Comparison of ENCODE assay signal across 11 mouse cellular contexts in genomic region chrX:160116074-160116473, GRCm38 (mm10). TPM values are rescaled to one million over a fixed set of nuclear protein-coding genes. Genes with fewer than 3 reads are reported as not detected.
DNase-seq lines count a peak whose midpoint lies in the region; ATAC-seq lines count a peak whose summit lies in the region.
"Had no signal": no experiment of that assay in that cellular context is flagged by ENCODE, and none has a peak within 500 bp of the region (broad histone marks: within the 10 kb centered on the region; RNA-seq: fewer than 3 reads in every experiment).

No protein-coding gene starts in this region.

- 0 out of 2 replicates have a peak, but pooled peaks have one; percentile 4 for ATAC-seq in liver, embryonic 12.5 days
- no peak for ATAC-seq in liver, embryonic 11.5 days (replicated peaks; ENCODE audit: low FRiP score)
- ATAC-seq in granulocyte monocyte progenitor cell, adult 5-6 weeks (replicated peaks; ENCODE audit: poor library complexity, severe bottlenecking) = peak; percentile 85
- no peak for ATAC-seq in CD4-positive, CD25-positive, alpha-beta regulatory T cell, adult 4 months

- no peak overlapping the region for H3K9ac ChIP-seq in liver, embryonic 12.5 days
- H3K9ac ChIP-seq in liver, embryonic 11.5 days (ENCODE audit: low read depth, low read length) = no peak overlapping the region

- no peak for DNase-seq in liver, embryonic 11.5 days (ENCODE audit: low spot score)
- peak; percentile 55 for DNase-seq in A20 (ENCODE audit: low read depth, low spot score)
- peak; percentile 26 to 34 for DNase-seq in monocyte, adult 2 months (ENCODE audit: low read depth in 1 of 2, low spot score in 2 of 2)
- DNase-seq in Muller cell, postnatal 12 days (ENCODE audit: inconsistent ontology term) = no peak
- no peak for DNase-seq in ovary, postnatal 10 days (ENCODE audit: low spot score)

- no peaks in the 10 kb centered on the region for H3K9me3 ChIP-seq in liver, embryonic 12.5 days (replicated peaks)
- H3K9me3 ChIP-seq in liver, embryonic 11.5 days (ENCODE audit: control insufficient read depth, low read length) = no peaks in the 10 kb centered on the region
- H3K9me3 ChIP-seq: megakaryocyte, embryonic 14.5 days had no signal

- H3K4me2 ChIP-seq in liver, embryonic 12.5 days = no peak overlapping the region
- H3K4me2 ChIP-seq in liver, embryonic 11.5 days = no peak overlapping the region

- H3K4me1 ChIP-seq in liver, embryonic 12.5 days = no peaks in the 10 kb centered on the region
- no peaks in the 10 kb centered on the region for H3K4me1 ChIP-seq in liver, embryonic 11.5 days (replicated peaks; ENCODE audit: control insufficient read depth, insufficient read depth, low read length)

- H3K36me3 ChIP-seq in liver, embryonic 12.5 days = peaks cover 21% of the 10 kb centered on the region
- H3K36me3 ChIP-seq in liver, embryonic 11.5 days (ENCODE audit: control insufficient read depth, insufficient read depth, low read length) = no peaks in the 10 kb centered on the region

- no peak overlapping the region for H3K27ac ChIP-seq in liver, embryonic 12.5 days
- no peak overlapping the region for H3K27ac ChIP-seq in liver, embryonic 11.5 days (ENCODE audit: low read depth, low read length)
- H3K27ac ChIP-seq: gastrocnemius, adult 2 months had no signal

- no peaks in the 10 kb centered on the region for H3K27me3 ChIP-seq in liver, embryonic 12.5 days (replicated peaks)
- H3K27me3 ChIP-seq in liver, embryonic 11.5 days (replicated peaks; ENCODE audit: control insufficient read depth, insufficient read depth, low read length) = no peaks in the 10 kb centered on the region

- H3K4me3 ChIP-seq in liver, embryonic 12.5 days = no peak overlapping the region
- H3K4me3 ChIP-seq in liver, embryonic 11.5 days (ENCODE audit: low read depth, low read length) = no peak overlapping the region
- H3K4me3 ChIP-seq: gastrocnemius, adult 2 months; megakaryocyte, embryonic 14.5 days; myocyte had no signal

RNA-seq across cellular contexts. Expression of gene Pdha1, which starts 22.1 kb away (rescaled TPM):
- polyA plus RNA-seq in liver, embryonic 12.5 days (2016; fragmentation: Nextera tagmentation; extraction: Ambion mirVana) = 74.0 and 74.5 TPM in 2 replicates
- polyA plus RNA-seq in liver, embryonic 11.5 days (2014; fragmentation: Nextera tagmentation; extraction: Ambion mirVana) = 117 and 127 TPM in 2 replicates
- total RNA-seq in granulocyte monocyte progenitor cell, adult 5-6 weeks (2014; fragmentation: Nextera tagmentation) = 97.9 and 111 TPM in 2 replicates
- total RNA-seq in granulocyte monocyte progenitor cell, adult 5-6 weeks (2017) = 187 and 192 TPM in 2 replicates
- 100 to 1,000 TPM; 170 to 198 TPM for polyA plus RNA-seq in CD4-positive, CD25-positive, alpha-beta regulatory T cell, adult 4 months (2017; shearing (Covaris generic))

Comparison
In these comparisons a context has a peak if more than half of its experiments do, and no peak if none do; other contexts are left out.
1. ATAC-seq: peak in liver, embryonic 12.5 days (single experiment) and granulocyte monocyte progenitor cell, adult 5-6 weeks (single experiment); none in liver, embryonic 11.5 days (single experiment) and CD4-positive, CD25-positive, alpha-beta regulatory T cell, adult 4 months (single experiment).
2. DNase-seq: peak in A20 (single experiment) and monocyte, adult 2 months (2 of 2); none in liver, embryonic 11.5 days (single experiment), Muller cell, postnatal 12 days (single experiment) and ovary, postnatal 10 days (single experiment).